Mouse (Mus musculus) embryo, embryonic 11.5 days (tissue): Measurements from ENCODE around the gene Ttc33.
A peak's percentile ranks its signal among the peaks of the same experiment; 100 is the strongest.

ENCODE experiments used
- DNase-seq: peaks from one replicate; pipeline ENCODE4 v3.0.0-alpha.2; 2012; ENCODE audit warnings: low read depth, low spot score

Ttc33 gene

DNA sequence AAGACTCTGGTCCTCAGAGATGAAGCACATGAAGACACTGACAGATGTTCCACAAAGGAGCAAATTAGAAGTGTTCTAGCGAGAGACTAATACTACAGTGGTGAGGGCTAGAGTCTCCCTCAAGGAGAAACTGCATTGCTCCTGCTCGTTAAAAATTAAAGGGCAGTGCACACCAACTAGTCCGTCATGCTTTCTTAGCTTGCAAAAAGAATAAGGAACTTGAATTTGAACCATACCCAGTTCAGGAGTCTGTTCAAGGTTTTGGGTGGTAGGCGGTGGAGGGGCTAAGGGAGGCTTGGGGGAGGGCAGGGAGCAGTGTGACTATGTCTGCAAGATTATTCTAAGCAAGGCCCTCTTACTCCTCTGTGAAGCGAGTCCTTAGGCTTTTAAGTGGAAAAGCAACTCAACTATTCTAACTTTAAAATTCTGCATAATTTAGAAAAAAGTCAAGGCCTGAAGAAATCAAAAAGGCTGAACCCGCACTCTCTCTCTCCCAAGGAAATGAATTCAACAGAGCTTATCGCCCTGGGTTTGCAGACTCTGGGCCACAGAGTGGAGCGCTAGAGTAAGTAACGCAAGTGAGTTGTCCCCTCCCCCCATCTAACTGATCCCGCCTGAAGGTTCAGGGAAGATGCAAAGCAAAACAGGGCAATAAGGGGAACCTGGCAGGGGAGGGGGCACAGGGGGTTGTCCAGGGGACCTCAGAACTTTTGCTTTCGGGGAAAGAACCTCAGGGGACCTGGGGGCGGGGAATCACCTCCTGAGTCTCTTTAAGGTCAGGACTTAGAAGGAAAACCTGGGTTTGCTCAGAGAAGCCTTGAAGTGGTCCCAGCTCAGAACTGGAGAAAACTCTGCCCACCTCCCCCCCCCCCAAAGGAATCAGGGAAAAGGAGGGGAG lies 56.2 kb downstream of the Ttc33 start:
- no peak for DNase-seq

DNA sequence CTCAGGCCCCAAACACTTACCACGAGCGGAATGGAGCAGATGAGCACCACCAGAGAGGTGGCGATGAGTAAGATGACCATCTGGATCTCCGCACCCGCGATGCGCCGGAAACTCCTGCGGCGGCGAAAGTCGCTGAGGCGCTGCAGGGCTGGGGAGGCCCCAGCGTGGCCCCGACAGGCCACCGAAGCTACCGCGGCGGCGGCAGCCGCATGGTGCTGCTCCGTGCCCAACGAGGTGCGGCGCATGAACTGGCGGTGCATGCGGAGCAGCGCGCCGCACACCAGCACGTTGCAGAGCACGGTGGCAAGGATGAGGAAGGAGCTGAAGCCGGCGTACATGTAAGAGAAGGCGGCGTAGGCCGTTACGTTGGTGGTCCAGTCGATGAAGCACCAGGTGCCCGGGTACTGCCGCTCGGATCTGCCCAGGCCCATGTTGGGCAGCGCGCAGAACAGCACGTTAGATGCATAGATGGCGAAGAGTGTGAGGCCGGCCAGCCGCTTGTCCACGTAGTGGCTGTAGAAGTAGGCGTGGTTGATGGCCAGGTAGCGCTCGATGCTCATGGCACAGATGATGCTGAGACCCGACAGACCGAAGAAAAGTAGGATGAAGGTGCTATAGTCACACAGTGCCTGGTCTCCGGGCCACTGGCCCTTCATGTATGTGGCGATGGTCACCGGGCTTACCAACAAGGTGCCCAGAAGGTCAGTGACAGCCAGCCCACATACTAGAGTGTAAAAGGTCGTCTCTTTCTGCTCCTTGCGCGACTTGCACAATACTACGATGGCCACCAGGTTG lies 57.1 kb downstream of the Ttc33 start:
- DNase-seq, result no peak

- DNase-seq, result no peak
Measured at GRCm38 (mm10) chr15:5243036-5243958, 58.0 kb downstream of the Ttc33 start.

GRCm38 (mm10) chr15:5243959-5244905 lies 58.9 kb downstream of the Ttc33 start, which contains the start of gene Ptger4:
Gene Ptger4 (minus strand): TSS chr15:5244187.
- DNase-seq, result peak; percentile 81

DNA sequence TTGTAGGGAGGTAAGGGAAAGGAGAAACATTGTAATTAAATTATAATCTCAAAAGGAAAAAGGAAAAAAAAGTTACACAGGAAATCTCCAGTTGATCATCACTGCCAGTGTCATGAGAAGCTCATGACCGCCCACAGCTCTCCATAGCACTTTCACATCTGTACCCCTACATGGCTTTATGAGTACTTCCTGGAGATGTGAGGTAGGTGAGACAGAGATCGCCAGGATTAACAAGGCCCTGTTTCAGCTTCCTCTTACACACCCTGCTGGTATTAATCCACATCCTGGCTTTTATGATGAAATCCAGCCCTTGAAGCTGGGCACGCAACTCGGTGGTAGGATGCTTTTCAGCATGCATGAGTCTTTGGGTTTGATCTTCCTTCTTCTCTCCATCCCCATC lies 64.9 kb downstream of the Ttc33 start:
- no peak for DNase-seq

DNA sequence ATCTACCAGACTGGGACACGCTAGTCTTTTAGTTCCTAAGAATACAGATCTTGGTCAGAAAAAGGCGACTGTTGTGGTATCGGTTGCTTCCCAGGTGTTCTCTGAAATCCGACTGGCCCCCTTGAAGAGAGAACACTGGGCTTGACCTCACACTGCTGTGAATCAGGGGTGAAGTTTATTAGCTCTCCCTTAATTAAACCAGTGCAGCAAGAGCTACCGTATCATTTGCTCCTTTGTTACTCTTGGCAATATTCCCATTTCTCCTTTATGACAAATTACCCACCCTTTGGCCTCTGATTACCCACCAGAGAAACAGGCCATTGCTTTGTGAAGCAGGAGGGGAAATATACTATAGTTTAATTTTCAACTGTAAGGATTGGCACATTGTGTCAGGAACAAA lies 74.9 kb downstream of the Ttc33 start:
- DNase-seq, result no peak

DNA sequence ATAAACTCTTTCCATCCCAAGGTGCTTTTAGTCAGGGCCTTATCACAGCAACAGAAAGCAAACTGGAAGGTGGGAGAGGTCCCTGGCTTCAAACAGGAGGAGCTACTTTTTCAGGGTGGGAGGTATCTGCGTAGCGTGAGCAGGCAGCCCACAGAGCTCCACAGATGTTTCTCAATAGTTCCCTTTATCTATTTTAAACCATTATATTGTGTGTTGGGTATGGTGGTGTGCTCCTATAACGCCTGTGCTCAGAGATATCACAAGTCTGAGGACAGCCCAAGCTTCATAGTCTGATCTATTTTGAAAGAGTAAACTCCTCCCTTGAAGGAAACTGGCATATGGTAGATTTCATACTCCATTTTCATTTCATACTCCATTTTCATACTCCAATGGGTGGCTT lies 75.7 kb downstream of the Ttc33 start:
- no peak for DNase-seq

GRCm38 (mm10) chr15:5262095-5262667 lies 76.9 kb downstream of the Ttc33 start:
- DNase-seq, result no peak

DNA sequence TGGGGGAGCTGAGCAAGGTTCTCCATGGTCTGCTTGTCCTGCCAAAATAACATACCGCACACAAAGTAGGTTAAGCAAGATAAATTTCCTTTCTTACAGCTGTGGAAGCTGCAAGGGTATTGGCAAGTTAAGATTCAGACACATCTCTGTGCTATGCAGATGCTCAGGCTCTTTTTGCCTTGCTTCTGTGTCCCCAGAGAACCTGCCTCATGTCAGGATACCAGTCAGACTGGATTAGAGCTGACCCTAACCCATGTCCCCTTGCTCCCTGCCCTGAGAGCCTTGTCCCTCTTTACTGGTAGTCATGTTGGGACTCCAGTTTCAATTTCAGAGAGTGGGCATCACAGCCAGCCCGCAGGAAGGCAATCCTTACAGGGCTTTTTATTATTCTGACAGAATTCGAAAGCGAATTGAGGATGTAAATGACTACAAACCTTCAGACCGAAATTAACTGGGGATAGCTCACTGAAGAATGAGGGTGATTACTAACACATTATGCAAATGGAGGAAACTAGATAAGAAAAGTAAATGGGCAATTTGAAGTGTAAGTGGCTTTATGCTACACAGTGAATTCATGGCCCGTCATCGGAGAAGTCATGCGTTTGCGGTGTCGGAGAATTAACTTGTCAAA lies 77.7 kb downstream of the Ttc33 start:
- no peak for DNase-seq

DNA sequence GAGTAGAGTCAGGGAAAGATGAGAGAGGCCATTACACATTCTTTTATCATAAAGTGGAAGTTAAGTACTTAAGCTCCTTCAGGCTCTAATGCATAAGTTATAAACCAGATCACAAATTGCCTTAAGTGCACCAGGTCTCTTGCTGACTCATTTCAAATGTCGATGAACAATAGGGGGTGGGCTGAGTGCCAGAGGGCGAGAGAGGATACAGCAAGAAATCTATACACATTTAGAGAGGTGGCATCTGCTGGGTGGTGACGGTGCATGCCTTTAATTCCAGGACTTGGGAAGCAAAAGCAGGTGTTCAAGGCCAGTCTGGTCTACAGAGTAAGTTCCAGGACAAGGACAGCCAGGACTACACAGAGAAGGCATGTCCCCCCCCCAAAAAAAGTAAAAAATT lies 80.8 kb downstream of the Ttc33 start:
- DNase-seq, result no peak
